Mouse (Mus musculus) lung, embryonic 14.5 days (tissue): Measurements from ENCODE around the gene Usp39. TPM values are rescaled to one million over a fixed set of nuclear protein-coding genes. Genes with fewer than 3 reads are reported as not detected.

ENCODE experiments used
- ATAC-seq: fragments of 200-750 bp; cut with Nextera tagmentation; 2 replicates; pipeline ENCODE4 v1.8.0; 2017; ENCODE audit warnings: mild to moderate bottlenecking, moderate TSS enrichment, moderate library complexity; ENCODE audit not compliant: insufficient read depth
- DNase-seq: peaks from one replicate; pipeline ENCODE4 v3.0.0-alpha.2; 2015
- H3K27ac ChIP-seq: fragments of 300-500 bp; sonication (generic); 2 replicates; pipeline ENCODE4 v1.5.1; 2014; ENCODE audit warnings: low read depth, mild to moderate bottlenecking, moderate library complexity
- H3K27me3 ChIP-seq: fragments of 300-500 bp; sonication (generic); 2 replicates; pipeline ENCODE4 v1.6.1; 2014; ENCODE audit warnings: low read length, control low read depth; ENCODE audit not compliant: insufficient read depth
- H3K36me3 ChIP-seq: fragments of 300-500 bp; sonication (generic); 2 replicates; pipeline ENCODE4 v1.6.1; 2014; ENCODE audit warnings: control low read depth; ENCODE audit not compliant: insufficient read depth
- H3K4me1 ChIP-seq: fragments of 300-500 bp; sonication (generic); 2 replicates; pipeline ENCODE4 v1.6.1; 2014; ENCODE audit warnings: antibody characterized with exemption, control low read depth; ENCODE audit not compliant: insufficient read depth
- H3K4me2 ChIP-seq: fragments of 300-500 bp; sonication (generic); 2 replicates; pipeline ENCODE4 v1.6.1; 2014; ENCODE audit warnings: mild to moderate bottlenecking
- H3K4me3 ChIP-seq: fragments of 300-500 bp; sonication (generic); 2 replicates; pipeline ENCODE4 v1.5.1; 2014; ENCODE audit warnings: low read depth, low read length
- H3K9ac ChIP-seq: fragments of 300-500 bp; sonication (generic); 2 replicates; pipeline ENCODE4 v1.6.1; 2014
- H3K9me3 ChIP-seq: fragments of 300-500 bp; sonication (generic); 2 replicates; pipeline ENCODE4 v1.6.1; 2016; ENCODE audit warnings: low read depth, low read length, control low read depth
- CTCF ChIP-seq: IDR thresholded peaks from 2 replicates; pipeline ENCODE4 v1.5.1; 2016; ENCODE audit warnings: antibody characterized with exemption, low read depth
- WGBS: fragments of 180-500 bp; shearing (Covaris S2); extraction: QIAGEN DNeasy Blood & Tissue Kit; methylation state at CpG from one replicate; pipeline ENCODE4 v1.1.7; 2014; 5-methylcytosine and 5-hydroxymethylcytosine counted together
- polyA plus RNA-seq: library from polyadenylated mRNA; unstranded; fragments of >200 nt; fragmentation: Nextera tagmentation; extraction: Ambion mirVana; gene quantifications from 2 replicates; pipeline ENCODE4 v1.2.1, GENCODE M21; 2014

The Usp39 gene
- polyA plus RNA-seq, 1 experiment from 2014 or later: 73.7 TPM

DNA sequence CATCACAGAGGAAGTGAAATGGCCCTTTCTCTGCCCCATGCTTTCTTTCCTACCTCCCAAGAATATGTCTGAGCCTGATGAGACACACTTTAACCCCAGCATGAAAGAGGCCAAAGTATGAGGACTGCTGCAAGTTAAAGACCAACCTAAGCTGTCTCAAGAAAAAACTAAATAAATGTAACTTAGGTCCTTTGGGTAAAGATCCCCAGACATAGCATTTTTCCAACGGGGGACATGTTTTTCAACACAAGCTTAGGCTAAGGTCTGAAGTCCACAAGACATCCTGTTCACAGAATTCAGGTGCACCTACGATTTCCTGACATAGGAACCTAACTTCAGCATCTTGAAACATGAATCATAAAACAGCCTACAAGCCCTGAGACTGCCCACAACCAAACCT is 5.2 kb upstream of the Usp39 start:
- 91% methylated on average over 2 of the region's 2 CpGs for WGBS
- no peaks in the 10 kb centered on the region for H3K9me3 ChIP-seq
- TF ChIP-seq CTCF: no peak

DNA sequence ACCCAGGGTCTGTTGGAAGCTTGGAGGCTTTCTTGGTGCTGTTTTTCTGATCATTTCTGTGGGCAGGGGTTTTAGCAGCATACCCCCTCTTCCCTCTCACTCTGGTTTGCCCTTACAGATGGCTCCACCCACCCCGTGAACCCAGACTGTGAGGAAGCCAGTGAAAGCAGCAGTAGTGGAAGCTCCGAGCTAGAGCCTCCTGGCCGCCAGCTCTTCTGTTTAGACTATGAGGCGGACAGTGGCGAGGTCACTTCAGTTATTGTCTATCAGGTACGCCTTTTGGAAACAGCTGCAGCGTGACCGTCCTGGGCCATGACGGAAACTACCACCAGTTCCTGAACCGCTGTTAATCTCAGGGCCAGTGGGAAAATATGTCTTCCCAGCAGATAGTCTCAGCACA is 3.4 kb upstream of the Usp39 start:
- H3K4me1 ChIP-seq: peaks cover 13% of the 10 kb centered on the region; the same call in 1 of the 2 replicates

More for the DNA sequence above, 5.2 kb upstream of the Usp39 start:
- Histone ChIP-seq H3K27ac (no peak overlapping the region), H3K4me3 (no peak overlapping the region), H3K27me3 (no peaks in the 10 kb centered on the region), H3K9ac (no peak overlapping the region), H3K36me3 (peaks cover 31% of the 10 kb centered on the region), H3K4me1 (peaks cover 9% of the 10 kb centered on the region; the same call in 1 of the 2 replicates), H3K4me2 (no peak overlapping the region)
- ATAC-seq (no peak), DNase-seq (no peak)

GRCm38 (mm10) chr6:72347166-72347941 is 2.4 kb upstream of the Usp39 start, which contains the start of gene 0610030E20Rik:
TSS of gene 0610030E20Rik (plus strand) at chr6:72347317.
- Histone ChIP-seq H3K9me3 (no peaks in the 10 kb centered on the region), H3K27ac (peak within 1 kb of the TSS; percentile 94), H3K4me3 (peak within 1 kb of the TSS; percentile 92), H3K4me1 (peaks cover 8% of the 10 kb centered on the region; the same call in 1 of the 2 replicates), H3K4me2 (peak within 1 kb of the TSS; percentile 69), H3K36me3 (peaks cover 31% of the 10 kb centered on the region), H3K9ac (peak within 1 kb of the TSS; percentile 90), H3K27me3 (no peaks in the 10 kb centered on the region)
- peak; percentile 64 for ATAC-seq
- peak; percentile 88 for DNase-seq
- peak; percentile 37; the same call in 1 of the 2 replicates for TF ChIP-seq CTCF
- WGBS: under 1% methylated on average over 70 of the region's 72 CpGs

More for the DNA sequence above, 3.4 kb upstream of the Usp39 start:
- H3K9ac ChIP-seq: peak overlapping the region; percentile 90
- H3K4me2 ChIP-seq: peak overlapping the region; percentile 69
- DNase-seq: no peak
- no peak for ATAC-seq
- H3K4me3 ChIP-seq: peak overlapping the region; percentile 92
- 0 out of 2 replicates have a peak overlapping the region, but pooled peaks have one; percentile 94 for H3K27ac ChIP-seq
- H3K9me3 ChIP-seq: no peaks in the 10 kb centered on the region
- H3K36me3 ChIP-seq: peaks cover 31% of the 10 kb centered on the region
- no peaks in the 10 kb centered on the region for H3K27me3 ChIP-seq
- no peak for TF ChIP-seq CTCF
- WGBS: 62% methylated on average over 10 of the region's 10 CpGs

DNA sequence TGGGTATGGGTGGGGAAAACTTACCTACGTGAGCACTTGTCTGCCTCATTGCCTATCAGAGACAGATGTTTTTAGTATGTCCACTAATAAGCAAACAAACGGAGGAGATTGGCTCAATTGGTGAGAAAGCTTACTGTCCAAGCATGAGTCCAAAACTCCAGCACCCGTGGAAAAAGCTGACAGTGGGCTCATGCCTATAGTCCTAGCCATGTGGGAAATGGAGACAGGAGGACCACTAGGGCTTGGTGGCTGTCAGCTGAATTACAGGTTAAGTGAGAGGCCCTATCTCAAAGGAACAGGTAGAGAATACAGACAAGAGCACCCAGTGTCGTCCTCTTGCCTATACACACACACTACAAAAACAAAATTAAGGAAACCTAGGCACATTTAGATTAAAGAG is 1.3 kb upstream of the Usp39 start:
- peaks cover 34% of the 10 kb centered on the region for H3K36me3 ChIP-seq
- no peaks in the 10 kb centered on the region for H3K9me3 ChIP-seq
- ATAC-seq (no peak), DNase-seq (no peak)
- peak overlapping the region; percentile 69; the same call in 1 of the 2 replicates for H3K4me2 ChIP-seq
- H3K9ac ChIP-seq: no peak overlapping the region
- H3K4me1 ChIP-seq: 0 out of 2 replicates have a peak, but pooled peaks cover 6% of the 10 kb centered on the region
- H3K4me3 ChIP-seq: no peak overlapping the region
- no peak overlapping the region for H3K27ac ChIP-seq
- 75% methylated on average over 4 of the region's 4 CpGs for WGBS
- no peaks in the 10 kb centered on the region for H3K27me3 ChIP-seq
- TF ChIP-seq CTCF: no peak

GRCm38 (mm10) chr6:72345633-72346032 is 649 bp upstream of the Usp39 start:
- peak overlapping the region; percentile 93; the same call in 1 of the 2 replicates for H3K4me3 ChIP-seq
- no peak overlapping the region for H3K9ac ChIP-seq
- 45% methylated on average over 6 of the region's 6 CpGs for WGBS
- H3K27ac ChIP-seq: no peak overlapping the region
- DNase-seq (no peak), ATAC-seq (no peak)
- 0 out of 2 replicates have a peak, but pooled peaks cover 6% of the 10 kb centered on the region for H3K4me1 ChIP-seq
- no peak for TF ChIP-seq CTCF
- H3K27me3 ChIP-seq: no peaks in the 10 kb centered on the region
- peaks cover 34% of the 10 kb centered on the region for H3K36me3 ChIP-seq
- H3K9me3 ChIP-seq: no peaks in the 10 kb centered on the region
- peak overlapping the region; percentile 91 for H3K4me2 ChIP-seq

DNA sequence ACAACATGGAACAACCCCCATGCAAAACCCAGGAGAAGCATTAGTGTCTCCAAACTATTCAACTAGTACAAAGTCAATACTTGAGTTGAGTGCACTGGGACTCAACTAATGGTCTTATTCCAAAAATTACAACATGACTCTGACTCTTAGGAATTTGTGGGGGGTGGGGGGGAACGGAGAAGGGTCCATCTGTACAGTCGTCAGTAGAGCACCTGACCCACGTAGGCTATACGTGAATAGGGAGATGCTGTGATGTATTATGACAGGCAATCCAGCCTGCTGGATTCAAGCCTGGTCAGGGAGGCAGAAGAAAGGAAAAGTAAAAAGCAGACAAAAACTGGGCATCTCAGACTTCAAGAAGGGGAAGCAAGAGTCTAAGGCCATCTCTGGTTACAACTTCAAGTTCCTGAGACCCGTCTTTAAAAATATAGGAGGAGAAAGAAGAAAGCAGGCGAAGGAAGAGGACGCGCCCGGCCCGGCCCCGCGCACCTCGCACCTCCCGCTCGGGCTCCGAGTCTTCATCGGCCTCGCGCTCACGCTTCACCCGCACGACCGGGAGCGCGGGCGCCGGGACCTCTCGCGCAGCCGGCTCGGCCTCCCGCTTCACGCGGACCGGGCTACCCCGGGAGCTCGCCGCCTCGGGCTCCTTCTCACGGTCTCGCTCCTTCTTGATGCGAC is 449 bp downstream of the Usp39 start:
- Histone ChIP-seq H3K4me1 (0 out of 2 replicates have a peak, but pooled peaks cover 6% of the 10 kb centered on the region), H3K9me3 (no peaks in the 10 kb centered on the region), H3K4me2 (peak overlapping the region; percentile 91), H3K27me3 (no peaks in the 10 kb centered on the region), H3K4me3 (peak overlapping the region; percentile 93), H3K9ac (peak overlapping the region; percentile 87), H3K27ac (peak overlapping the region; percentile 80), H3K36me3 (peaks cover 28% of the 10 kb centered on the region)
- no peak for DNase-seq
- under 1% methylated on average over 42 of the region's 42 CpGs for WGBS
- peak; percentile 17; the same call in 1 of the 2 replicates for ATAC-seq
- no peak for TF ChIP-seq CTCF

- WGBS: 59% methylated on average over 2 of the region's 2 CpGs
- Histone ChIP-seq H3K9me3 (no peaks in the 10 kb centered on the region), H3K4me2 (no peak overlapping the region), H3K9ac (no peak overlapping the region), H3K27me3 (no peaks in the 10 kb centered on the region), H3K4me1 (0 out of 2 replicates have a peak, but pooled peaks cover 4% of the 10 kb centered on the region), H3K4me3 (no peak overlapping the region), H3K36me3 (peaks cover 51% of the 10 kb centered on the region), H3K27ac (no peak overlapping the region)
- no peak for DNase-seq
- TF ChIP-seq CTCF: no peak
- no peak for ATAC-seq
Measured at GRCm38 (mm10) chr6:72340481-72340880, 4.5 kb downstream of the Usp39 start.
